Mouse (Mus musculus): ENCODE measurements at regions not wholly inside any gene's neighbourhood (a gene's known extent, or its start where the extent isn't known, plus 50 kb on each side); places are given as distances from the start of the nearest gene placed in this dataset.

DNA sequence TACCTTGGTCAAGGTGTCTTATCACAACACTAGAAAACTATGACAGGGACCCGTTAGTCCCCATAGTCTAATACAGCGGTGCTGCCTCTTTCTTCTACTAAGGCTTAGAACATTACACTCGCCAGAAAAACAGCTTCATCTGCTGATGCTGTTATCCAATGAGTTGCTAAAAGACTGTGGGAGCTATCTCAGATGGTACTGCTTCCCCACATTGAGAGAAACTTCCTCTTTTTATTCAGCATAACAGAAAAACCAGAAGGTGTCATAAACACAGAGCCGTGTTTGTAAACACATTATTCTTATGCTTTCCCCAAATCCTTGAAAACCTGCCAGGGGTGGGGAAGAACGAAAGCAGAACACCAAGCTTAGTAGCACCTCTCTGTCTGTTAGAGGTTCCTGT lies 49.9 kb upstream of the Arhgap5 start:
- intact Hi-C loops (cut with DNase I): no loop called here
- Histone ChIP-seq H3K79me2 (replicated peaks; ENCODE audit: control insufficient read depth, insufficient read depth, low read length) (no peaks in the 10 kb centered on the region), H3K9ac (ENCODE audit: low read depth, low read length) (no peak overlapping the region), H3K4me1 (ENCODE audit: control insufficient read depth, insufficient read depth, low read length) (no peaks in the 10 kb centered on the region), H3K4me3 (no peak overlapping the region), H3K36me3 (ENCODE audit: control insufficient read depth, insufficient read depth, low read length) (no peaks in the 10 kb centered on the region), H3K27ac (no peak overlapping the region), H3K27me3 (ENCODE audit: control insufficient read depth, insufficient read depth, low read length) (no peaks in the 10 kb centered on the region)
- WGBS: 79% methylated on average over 5 of the region's 5 CpGs
- TF ChIP-seq CTCF (IDR thresholded peaks at IDR 0.05): no peak
- no peak for TF ChIP-seq POLR2A (IDR thresholded peaks at IDR 0.05; ENCODE audit: insufficient read depth, low read depth, low read length)
- TF ChIP-seq EP300 (IDR thresholded peaks at IDR 0.05; ENCODE audit: insufficient read depth, low read depth, low read length): no peak
- DNase-seq: no peak

Data from heart, adult 2 months (tissue).